Mouse (Mus musculus) forebrain, embryonic 16.5 days (tissue): Measurements from ENCODE around the gene Fnip1. TPM values are rescaled to one million over a fixed set of nuclear protein-coding genes. Genes with fewer than 3 reads are reported as not detected.

Source experiments
- ATAC-seq: fragments of 200-750 bp; cut with Nextera tagmentation; 2 replicates; pipeline ENCODE4 v1.8.0; 2017; ENCODE audit warnings: mild to moderate bottlenecking, moderate library complexity
- H3K27ac ChIP-seq: fragments of 300-500 bp; sonication (generic); 2 replicates; pipeline ENCODE4 v1.5.1; 2014; ENCODE audit warnings: low read length, control low read depth
- H3K27me3 ChIP-seq: fragments of 300-500 bp; sonication (generic); replicated peaks from 2 replicates; pipeline ENCODE4 v1.6.1; 2014; ENCODE audit warnings: low read length; ENCODE audit not compliant: control insufficient read depth, insufficient read depth
- H3K36me3 ChIP-seq: fragments of 300-500 bp; sonication (generic); 2 replicates; pipeline ENCODE4 v1.6.1; 2014; ENCODE audit not compliant: control insufficient read depth, insufficient read depth
- H3K4me1 ChIP-seq: fragments of 300-500 bp; sonication (generic); replicated peaks from 2 replicates; pipeline ENCODE4 v1.6.1; 2014; ENCODE audit warnings: low read length; ENCODE audit not compliant: control insufficient read depth, insufficient read depth
- H3K4me2 ChIP-seq: fragments of 300-500 bp; sonication (generic); 2 replicates; pipeline ENCODE4 v1.6.1; 2014; ENCODE audit warnings: mild to moderate bottlenecking, low read length, control low read depth
- H3K4me3 ChIP-seq: fragments of 300-500 bp; sonication (generic); replicated peaks from 2 replicates; pipeline ENCODE4 v1.5.1; 2014; ENCODE audit warnings: mild to moderate bottlenecking, low read length, control low read depth
- H3K9ac ChIP-seq: fragments of 300-500 bp; sonication (generic); replicated peaks from 2 replicates; pipeline ENCODE4 v1.6.1; 2014; ENCODE audit warnings: low read depth, low read length, control low read depth
- H3K9me3 ChIP-seq: fragments of 300-500 bp; sonication (generic); 2 replicates; pipeline ENCODE4 v1.6.1; 2016; ENCODE audit warnings: low read length; ENCODE audit not compliant: control insufficient read depth
- WGBS: fragments of 180-500 bp; shearing (Covaris S2); extraction: QIAGEN DNeasy Blood & Tissue Kit; methylation state at CpG from one replicate; pipeline ENCODE4 v1.1.7; 2014; 5-methylcytosine and 5-hydroxymethylcytosine counted together
- polyA plus RNA-seq: library from polyadenylated mRNA; unstranded; fragments of >200 nt; fragmentation: Nextera tagmentation; extraction: Ambion mirVana; gene quantifications from 2 replicates; pipeline ENCODE4 v1.2.1, GENCODE M21; 2015

Fnip1 gene
- polyA plus RNA-seq, 1 experiment from 2014 or later, result 12.9 TPM

- no peak for ATAC-seq
- Histone ChIP-seq H3K27ac (no peak overlapping the region), H3K4me1 (no peaks in the 10 kb centered on the region), H3K9ac (no peak overlapping the region), H3K4me3 (no peak overlapping the region), H3K9me3 (no peaks in the 10 kb centered on the region), H3K27me3 (no peaks in the 10 kb centered on the region), H3K4me2 (no peak overlapping the region), H3K36me3 (no peaks in the 10 kb centered on the region)
- 89% methylated on average over 1 of the region's 1 CpGs for WGBS
These were observed 54.1 kb downstream of the Fnip1 start for GRCm38 (mm10) chr11:54491946-54492558.

- Histone ChIP-seq H3K4me2 (no peak overlapping the region), H3K9ac (no peak overlapping the region), H3K27me3 (no peaks in the 10 kb centered on the region), H3K36me3 (no peaks in the 10 kb centered on the region), H3K4me3 (no peak overlapping the region), H3K9me3 (no peaks in the 10 kb centered on the region), H3K27ac (no peak overlapping the region), H3K4me1 (no peaks in the 10 kb centered on the region)
- no peak for ATAC-seq
- WGBS, result 88% methylated on average over 4 of the region's 4 CpGs
These were observed 54.6 kb downstream of the Fnip1 start for GRCm38 (mm10) chr11:54492559-54492958.

GRCm38 (mm10) chr11:54499838-54500237, 61.8 kb downstream of the Fnip1 start:
- H3K9ac ChIP-seq, result no peak overlapping the region
- H3K4me1 ChIP-seq, result no peaks in the 10 kb centered on the region
- no peaks in the 10 kb centered on the region for H3K9me3 ChIP-seq
- 87% methylated on average over 5 of the region's 5 CpGs for WGBS
- no peak overlapping the region for H3K27ac ChIP-seq
- H3K36me3 ChIP-seq, result peaks cover 8% of the 10 kb centered on the region
- no peaks in the 10 kb centered on the region for H3K27me3 ChIP-seq
- H3K4me3 ChIP-seq, result no peak overlapping the region
- ATAC-seq, result no peak
- H3K4me2 ChIP-seq, result no peak overlapping the region

GRCm38 (mm10) chr11:54502546-54503245, 64.7 kb downstream of the Fnip1 start:
- no peak for ATAC-seq
- H3K27ac ChIP-seq, result no peak overlapping the region
- H3K36me3 ChIP-seq, result peaks cover 8% of the 10 kb centered on the region
- no peak overlapping the region for H3K4me3 ChIP-seq
- H3K9ac ChIP-seq, result no peak overlapping the region
- no peaks in the 10 kb centered on the region for H3K27me3 ChIP-seq
- H3K4me2 ChIP-seq, result no peak overlapping the region
- 92% methylated on average over 4 of the region's 4 CpGs for WGBS
- no peaks in the 10 kb centered on the region for H3K4me1 ChIP-seq
- H3K9me3 ChIP-seq, result no peaks in the 10 kb centered on the region

GRCm38 (mm10) chr11:54513584-54513983, 75.6 kb downstream of the Fnip1 start:
- no peak overlapping the region for H3K4me2 ChIP-seq
- no peaks in the 10 kb centered on the region for H3K27me3 ChIP-seq
- no peak overlapping the region for H3K9ac ChIP-seq
- H3K9me3 ChIP-seq, result no peaks in the 10 kb centered on the region
- H3K36me3 ChIP-seq, result peaks cover 6% of the 10 kb centered on the region
- H3K4me3 ChIP-seq, result no peak overlapping the region
- H3K27ac ChIP-seq, result no peak overlapping the region
- no peaks in the 10 kb centered on the region for H3K4me1 ChIP-seq
- no peak for ATAC-seq

- WGBS, result under 1% methylated on average over 18 of the region's 18 CpGs
- Histone ChIP-seq H3K4me1 (peaks cover 21% of the 10 kb centered on the region), H3K27ac (peak overlapping the region; percentile 97), H3K9me3 (no peaks in the 10 kb centered on the region), H3K27me3 (no peaks in the 10 kb centered on the region), H3K4me3 (peak overlapping the region; percentile 100), H3K4me2 (peak overlapping the region; percentile 86), H3K9ac (peak overlapping the region; percentile 73), H3K36me3 (no peaks in the 10 kb centered on the region)
- ATAC-seq, result peak; percentile 0; the same call in 1 of the 2 replicates
These were observed 84.0 kb downstream of the Fnip1 start for GRCm38 (mm10) chr11:54521927-54522528.

GRCm38 (mm10) chr11:54522529-54523430, 84.8 kb downstream of the Fnip1 start, which contains the start of gene Rapgef6:
Gene Rapgef6, plus strand, starts transcription at chr11:54522847.
- no peaks in the 10 kb centered on the region for H3K9me3 ChIP-seq
- WGBS, result under 1% methylated on average over 73 of the region's 73 CpGs
- H3K4me3 ChIP-seq, result peak within 1 kb of the TSS; percentile 100

GRCm38 (mm10) chr11:54523431-54524001, 85.5 kb downstream of the Fnip1 start:
- 15% methylated on average over 10 of the region's 10 CpGs for WGBS
- Histone ChIP-seq H3K4me1 (peaks cover 21% of the 10 kb centered on the region), H3K4me2 (peak overlapping the region; percentile 91), H3K4me3 (peak overlapping the region; percentile 100), H3K9me3 (no peaks in the 10 kb centered on the region), H3K27ac (no peak overlapping the region), H3K9ac (peak overlapping the region; percentile 83), H3K36me3 (no peaks in the 10 kb centered on the region), H3K27me3 (no peaks in the 10 kb centered on the region)
- no peak for ATAC-seq

More at GRCm38 (mm10) chr11:54522529-54523430, 84.8 kb downstream of the Fnip1 start, which contains the start of gene Rapgef6:
- Histone ChIP-seq H3K4me2 (peak within 1 kb of the TSS; percentile 91), H3K27me3 (no peaks in the 10 kb centered on the region), H3K27ac (peak within 1 kb of the TSS; percentile 97), H3K36me3 (no peaks in the 10 kb centered on the region), H3K9ac (peak within 1 kb of the TSS; percentile 83), H3K4me1 (peaks cover 21% of the 10 kb centered on the region)
- peak; percentile 98 for ATAC-seq
